Mouse (Mus musculus) CH12.LX (cell line): ENCODE data around the gene Mta1.

Experiments
- BHLHE40 ChIP-seq: IDR thresholded peaks from 2 replicates; pipeline ENCODE4 v1.6.1; 2011; ENCODE audit warnings: mild to moderate bottlenecking, low read depth, low read length, improper control_type of control experiment
- CTCF ChIP-seq, 2 experiments: IDR thresholded peaks in 1 of 2; conservative IDR thresholded peaks in 1 of 2; 2 replicates each; pipeline ENCODE4 v1.5.1; 2011 to 2012; ENCODE audit warnings: low read depth in 2 of 2, low read length in 2 of 2, improper control_type of control experiment in 1 of 2, inconsistent platforms in 1 of 2, mild to moderate bottlenecking in 1 of 2, moderate library complexity in 1 of 2
- EP300 ChIP-seq: IDR thresholded peaks from 2 replicates; pipeline ENCODE4 v1.6.1; 2011; ENCODE audit warnings: low read length, improper control_type of control experiment
- HCFC1 ChIP-seq: IDR thresholded peaks from 2 replicates; pipeline ENCODE4 v1.6.1; 2012; ENCODE audit warnings: low read depth, mild to moderate bottlenecking, inconsistent platforms, low read length, improper control_type of control experiment
- JUN ChIP-seq: IDR thresholded peaks from 2 replicates; pipeline ENCODE4 v1.6.1; 2011; ENCODE audit warnings: low read depth, mild to moderate bottlenecking, low read length, improper control_type of control experiment, moderate library complexity; ENCODE audit not compliant: insufficient read depth
- JUND ChIP-seq: conservative IDR thresholded peaks from 2 replicates; pipeline ENCODE4 v1.6.1; 2011; ENCODE audit warnings: low read depth, low read length, improper control_type of control experiment
- MAFK ChIP-seq: IDR thresholded peaks from 2 replicates; pipeline ENCODE4 v1.6.1; 2011; ENCODE audit warnings: low read length, improper control_type of control experiment; ENCODE audit not compliant: insufficient replicate concordance
- NRF1 ChIP-seq: IDR thresholded peaks from 2 replicates; pipeline ENCODE4 v1.6.1; 2014; ENCODE audit warnings: low read depth, mild to moderate bottlenecking, inconsistent platforms, low read length, improper control_type of control experiment, moderate library complexity
- POLR2A ChIP-seq: IDR thresholded peaks from 2 replicates; pipeline ENCODE4 v1.6.1; 2011; ENCODE audit warnings: low read depth, mild to moderate bottlenecking, improper control_type of control experiment, low read length
- POLR2AphosphoS2 ChIP-seq: IDR thresholded peaks from 2 replicates; pipeline ENCODE4 v1.6.1; 2011; ENCODE audit warnings: low read depth, low read length, improper control_type of control experiment
- SIN3A ChIP-seq: IDR thresholded peaks from 2 replicates; pipeline ENCODE4 v1.6.1; 2012; ENCODE audit warnings: low read length, improper control_type of control experiment, inconsistent platforms
- SMC3 ChIP-seq: IDR thresholded peaks from 2 replicates; pipeline ENCODE4 v1.6.1; 2011; ENCODE audit warnings: low read depth, low read length, improper control_type of control experiment
- TCF12 ChIP-seq: IDR thresholded peaks from 2 replicates; pipeline ENCODE4 v1.6.1; 2014; ENCODE audit warnings: low read depth, mild to moderate bottlenecking, inconsistent platforms, low read length, improper control_type of control experiment
- ZMIZ1 ChIP-seq: IDR thresholded peaks from 2 replicates; pipeline ENCODE4 v1.6.1; 2012; ENCODE audit warnings: low read depth, mild to moderate bottlenecking, inconsistent platforms, low read length, improper control_type of control experiment

- no peak for TF ChIP-seq JUND
- no peak for TF ChIP-seq EP300
- no peak for TF ChIP-seq SIN3A
- TF ChIP-seq JUN, result no peak
- TF ChIP-seq CTCF (conservative IDR thresholded peaks at IDR 0.05 in 1 of 2, IDR thresholded peaks at IDR 0.05 in 1 of 2; ENCODE audit: low read depth in 2 of 2, low read length in 2 of 2), result no peak
- no peak for TF ChIP-seq BHLHE40
- no peak for TF ChIP-seq POLR2A
- TF ChIP-seq ZMIZ1, result no peak
- no peak for TF ChIP-seq MAFK
- TF ChIP-seq NRF1, result no peak
- no peak for TF ChIP-seq SMC3
- TF ChIP-seq TCF12, result no peak
- TF ChIP-seq HCFC1, result no peak
- no peak for TF ChIP-seq POLR2AphosphoS2
Observed at GRCm38 (mm10) chr12:113149896-113150295, 51.8 kb downstream of the Mta1 start.
